Mouse (Mus musculus): ENCODE measurements around the gene Apon.
"Not testable (repeated sequence)": the region's sequence is repeated elsewhere in the genome, so short reads cannot be mapped to it uniquely, and the experiment has no call there.

Apon gene

DNA sequence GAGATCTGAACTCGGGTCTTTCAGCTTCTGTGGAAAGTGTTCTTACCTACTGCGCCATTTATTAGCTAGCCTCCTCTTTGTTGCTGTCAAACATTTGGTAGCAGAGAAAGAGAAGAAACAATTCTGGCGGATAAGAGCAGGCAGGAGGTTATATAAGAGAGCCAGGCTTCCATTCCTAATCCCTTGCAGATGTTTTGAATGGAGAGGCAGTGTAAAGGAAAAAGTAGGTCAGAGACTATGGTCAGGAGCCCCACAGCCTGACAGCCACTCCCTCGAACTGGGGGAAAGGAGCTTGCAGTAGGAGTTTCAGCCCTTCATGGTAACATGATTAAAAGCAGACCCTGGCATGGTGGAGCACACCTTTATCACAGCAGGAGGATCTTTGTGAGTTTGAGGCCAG, 17.6 kb upstream of the Apon start:
- DNase-seq = no peak

DNA sequence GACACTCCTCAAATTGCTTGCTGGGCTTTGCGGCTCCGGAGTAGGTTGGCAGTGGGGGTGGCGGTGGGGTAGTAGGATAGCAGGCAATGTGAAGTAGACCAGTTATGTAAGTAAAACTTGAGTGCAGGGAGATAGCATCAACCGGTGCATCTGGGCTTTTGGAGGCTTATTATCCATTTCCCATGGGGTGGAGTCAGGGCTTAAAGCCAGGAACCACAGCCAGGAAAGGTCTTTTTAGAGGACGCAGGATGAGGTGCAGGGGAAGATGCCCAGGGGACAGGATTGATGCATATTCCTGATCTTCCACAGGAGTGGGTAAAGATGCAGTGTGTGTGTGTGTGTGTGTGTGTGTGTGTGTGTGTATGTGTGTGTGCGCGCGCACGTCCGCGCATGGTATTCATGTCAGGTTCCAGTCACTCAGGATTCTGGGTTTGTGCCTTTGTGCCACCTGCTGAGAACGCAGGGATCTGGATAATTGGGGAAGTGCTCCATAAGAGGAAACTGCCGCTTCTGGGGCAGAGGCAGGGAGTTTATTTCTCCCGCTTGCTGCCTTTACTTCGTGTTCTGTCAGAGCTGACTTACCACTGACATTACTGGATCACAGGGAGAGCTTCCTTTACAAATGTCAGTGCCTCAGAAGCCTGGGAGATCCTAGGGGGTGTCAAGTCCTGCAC, 16.0 kb upstream of the Apon start:
- no peak for DNase-seq

DNA sequence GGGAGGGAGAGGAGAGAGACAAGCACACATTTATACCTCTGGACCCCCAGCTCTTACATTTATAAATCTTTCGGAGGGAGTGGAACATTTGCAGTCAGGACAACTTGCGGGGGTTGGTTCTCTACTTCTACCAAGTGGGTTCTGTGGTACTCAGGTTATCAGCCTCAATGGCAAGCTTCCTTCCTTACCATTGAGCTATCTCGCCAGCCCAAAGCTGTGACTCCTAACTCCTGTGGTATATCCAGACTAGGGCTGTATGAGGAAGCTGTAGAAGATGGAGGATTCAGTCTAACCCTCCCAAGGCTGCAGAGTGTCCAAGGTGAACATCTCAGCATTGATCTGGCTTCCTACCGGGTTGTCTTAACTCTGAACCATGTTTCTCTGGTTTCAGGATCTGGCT, 14.8 kb upstream of the Apon start:
- DNase-seq = no peak

DNA sequence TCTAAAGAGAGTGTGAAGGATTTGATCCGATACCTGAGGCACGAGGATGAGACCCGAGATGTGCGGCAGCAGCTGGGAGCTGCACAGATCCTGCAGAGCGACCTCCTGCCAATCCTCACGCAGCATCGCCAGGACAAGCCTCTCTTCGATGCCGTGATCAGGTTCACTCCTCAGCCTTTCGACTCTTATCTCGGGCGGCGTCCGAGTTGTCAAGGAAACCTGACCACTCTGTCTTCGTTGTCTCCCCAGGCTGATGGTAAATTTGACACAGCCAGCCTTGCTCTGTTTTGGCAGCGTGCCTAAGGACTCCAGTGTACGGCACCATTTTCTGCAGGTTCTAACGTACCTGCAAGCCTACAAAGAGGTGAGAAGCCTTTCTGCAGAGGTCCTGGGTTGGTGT, 13.8 kb upstream of the Apon start:
- no peak for DNase-seq

DNA sequence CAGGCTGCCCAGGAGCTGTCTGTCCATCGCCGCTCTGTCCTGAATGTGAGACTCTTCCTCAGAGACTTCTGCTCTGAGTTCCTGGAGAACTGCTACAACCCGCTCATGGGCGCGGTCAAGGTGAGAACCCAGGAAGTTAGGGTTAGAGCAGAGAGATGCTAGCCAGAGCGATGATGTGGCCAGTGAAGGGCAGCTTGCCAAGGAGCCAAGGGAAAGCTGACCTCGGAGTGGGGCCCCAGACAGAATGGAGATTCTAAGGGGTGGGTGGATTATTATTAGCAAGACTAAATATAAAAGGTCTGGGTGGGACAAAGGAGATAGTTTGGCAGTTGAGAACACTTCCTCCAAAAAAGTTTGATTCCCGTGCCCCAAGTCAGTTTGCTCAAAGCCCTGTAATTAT, 10.6 kb upstream of the Apon start:
- no peak for DNase-seq

DNA sequence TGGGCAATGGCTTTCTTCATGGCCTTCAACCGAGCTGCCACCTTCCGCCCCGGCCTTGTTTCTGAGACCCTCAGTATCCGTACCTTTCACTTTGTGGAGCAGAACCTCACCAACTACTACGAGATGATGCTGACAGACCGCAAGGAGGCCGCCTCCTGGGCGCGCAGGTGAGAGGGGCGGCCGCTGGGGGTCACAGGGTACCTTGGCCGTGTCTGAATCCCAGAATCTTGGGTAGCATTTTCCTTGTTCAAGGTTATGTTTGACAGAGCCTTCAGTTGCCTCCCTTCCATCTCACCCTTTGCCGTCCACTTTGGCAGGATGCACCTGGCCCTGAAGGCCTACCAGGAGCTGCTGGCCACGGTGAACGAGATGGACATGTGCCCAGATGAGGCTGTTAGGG, 9.8 kb upstream of the Apon start:
- no peak for DNase-seq

DNA sequence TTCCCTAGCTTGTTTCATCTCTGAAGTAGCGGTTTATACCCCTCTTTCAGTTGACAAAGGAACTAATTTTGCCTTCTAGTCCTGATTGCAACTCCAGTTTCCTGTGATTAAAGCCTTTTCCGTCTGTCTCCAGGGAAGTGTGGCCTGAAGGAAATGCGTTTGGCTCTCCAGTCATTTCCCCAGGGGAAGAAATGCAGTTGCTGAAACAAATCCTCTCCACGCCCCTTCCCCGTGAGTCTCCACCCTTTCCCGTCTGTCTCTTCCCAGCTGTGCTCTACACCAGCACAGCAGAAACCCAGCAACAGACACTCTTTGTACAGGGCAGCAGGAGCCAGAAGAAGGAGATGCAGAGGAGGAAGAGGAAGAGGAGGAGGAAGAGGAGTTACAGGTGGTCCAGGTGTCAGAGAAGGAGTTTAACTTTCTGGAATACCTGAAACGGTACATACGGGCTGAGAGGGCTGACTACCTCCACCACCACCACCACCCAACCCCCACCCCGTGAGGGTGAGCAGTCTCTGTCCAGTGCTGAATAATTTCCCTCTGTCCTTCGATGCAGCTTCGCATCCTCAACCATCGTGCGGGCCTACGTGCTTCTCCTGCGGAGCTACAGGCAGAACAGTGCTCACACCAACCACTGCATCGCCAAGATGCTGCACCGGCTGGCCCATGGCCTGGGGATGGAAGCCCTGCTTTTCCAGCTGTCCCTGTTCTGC, 6.7 kb upstream of the Apon start:
- no peak for DNase-seq

DNA sequence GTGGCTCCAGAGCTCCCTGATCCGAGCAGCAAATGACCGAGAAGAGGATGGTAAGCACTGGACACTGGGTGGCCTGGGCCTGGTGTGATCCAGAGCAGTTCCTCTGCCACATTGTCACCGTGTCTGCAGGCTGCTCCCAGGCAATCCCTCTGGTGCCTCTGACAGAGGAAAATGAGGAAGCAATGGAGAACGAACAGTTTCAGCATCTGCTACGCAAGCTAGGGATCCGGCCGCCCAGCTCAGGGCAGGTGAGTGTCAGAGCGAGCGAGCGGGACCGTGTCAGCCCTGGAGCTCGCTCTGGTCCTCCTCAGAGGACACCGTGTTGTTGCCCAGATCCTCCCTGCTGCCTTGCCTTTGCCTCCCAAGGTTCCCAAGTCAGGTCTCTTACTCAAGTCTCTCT, 3.3 kb upstream of the Apon start:
- DNase-seq = no peak

DNA sequence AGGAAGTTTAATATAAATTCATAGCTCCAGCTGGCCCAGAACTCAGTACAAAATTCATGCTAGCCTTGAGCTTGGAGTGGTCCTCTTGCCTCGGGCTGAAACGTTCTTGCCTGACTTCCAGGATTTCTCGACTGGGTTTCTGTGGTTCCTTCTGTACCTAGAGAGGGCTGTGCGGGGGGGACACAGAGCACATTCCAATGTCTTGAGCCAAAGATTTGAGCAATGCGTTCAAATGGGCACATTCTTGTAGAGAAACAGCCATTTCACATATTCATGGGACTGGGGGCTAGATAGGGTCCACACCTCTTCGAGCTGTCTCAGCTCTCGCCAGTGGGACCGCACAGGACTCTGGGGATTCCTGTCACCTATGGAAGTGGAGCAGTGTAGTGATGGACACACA, 2.0 kb downstream of the Apon start:
- DNase-seq = no peak

DNA sequence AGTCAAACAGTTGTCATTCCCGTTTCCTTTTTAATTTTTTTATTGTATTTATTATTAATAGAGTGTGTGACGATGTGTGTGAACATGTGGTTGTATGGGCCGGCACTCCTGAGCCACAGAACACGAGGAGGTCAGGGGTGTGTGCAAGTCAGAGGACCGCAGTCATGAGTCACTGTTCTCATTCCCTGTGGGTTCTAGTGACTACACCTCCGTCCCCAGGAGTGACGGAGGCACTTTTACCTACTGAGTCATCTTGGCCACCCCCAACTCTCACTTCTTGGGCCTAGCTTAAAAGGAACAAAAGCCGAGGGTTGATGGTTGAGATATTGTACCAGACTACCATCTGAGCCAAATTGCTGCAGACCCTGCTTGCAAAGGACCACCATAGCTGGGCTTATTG, 2.4 kb downstream of the Apon start:
- DNase-seq = no peak

DNA sequence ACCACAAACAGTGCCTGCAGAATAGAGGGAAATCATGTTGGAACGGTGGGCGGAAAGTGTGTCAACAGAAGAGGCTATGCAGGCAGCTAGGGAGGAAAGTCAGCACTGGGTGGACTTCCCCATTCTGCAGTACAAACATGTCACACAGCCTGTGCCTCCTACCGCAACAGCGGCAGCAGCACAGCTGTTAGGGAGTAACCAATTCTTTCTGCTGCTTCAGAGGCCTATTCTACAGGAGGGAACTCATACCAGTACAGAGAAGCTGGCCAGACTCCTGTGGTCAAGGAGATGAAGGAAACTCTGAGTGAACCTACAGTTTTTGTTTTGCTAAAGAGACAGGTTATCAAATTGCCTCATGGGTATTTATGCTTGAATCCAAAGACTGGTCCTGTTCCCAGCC, 5.1 kb downstream of the Apon start:
- peak; percentile 39 for DNase-seq

DNA sequence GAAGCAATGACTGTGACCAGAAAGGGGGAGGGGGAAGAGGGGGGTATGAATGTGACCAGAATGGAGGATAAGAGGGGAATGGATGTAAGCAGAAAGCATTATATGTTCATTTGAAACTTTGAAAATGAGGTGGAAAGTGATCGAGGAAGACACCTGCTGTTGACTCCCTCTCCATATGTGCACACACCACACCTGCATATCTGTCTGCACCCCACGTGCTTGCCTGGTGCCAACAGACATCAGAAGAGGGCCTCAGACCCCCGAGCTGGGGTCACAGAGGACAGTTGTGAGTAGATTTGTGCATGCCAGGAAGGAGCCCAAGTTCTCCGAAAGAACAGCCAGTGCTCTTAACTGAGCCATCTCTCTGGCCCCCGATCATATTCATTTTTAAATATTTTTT, 6.0 kb downstream of the Apon start:
- DNase-seq = peak; percentile 45

DNA sequence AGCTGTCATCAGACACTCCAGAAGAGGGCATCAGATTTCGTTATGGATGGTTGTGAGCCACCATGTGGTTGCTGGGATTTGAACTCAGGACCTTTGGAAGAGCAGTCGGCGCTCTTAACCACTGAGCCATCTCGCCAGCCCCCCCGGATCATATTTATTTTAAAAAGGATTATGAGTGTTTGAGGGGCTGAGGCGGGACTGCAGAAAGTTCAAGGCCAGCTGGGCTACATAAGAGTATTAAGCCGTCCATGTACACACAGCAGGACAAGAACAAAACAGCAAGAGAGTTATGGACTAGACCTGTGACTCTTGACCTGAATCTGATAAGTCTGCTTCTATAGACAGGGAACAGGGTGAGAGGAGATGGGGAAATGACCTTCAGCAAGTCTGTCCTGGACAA, 6.5 kb downstream of the Apon start:
- not testable (repeated sequence) for DNase-seq

DNA sequence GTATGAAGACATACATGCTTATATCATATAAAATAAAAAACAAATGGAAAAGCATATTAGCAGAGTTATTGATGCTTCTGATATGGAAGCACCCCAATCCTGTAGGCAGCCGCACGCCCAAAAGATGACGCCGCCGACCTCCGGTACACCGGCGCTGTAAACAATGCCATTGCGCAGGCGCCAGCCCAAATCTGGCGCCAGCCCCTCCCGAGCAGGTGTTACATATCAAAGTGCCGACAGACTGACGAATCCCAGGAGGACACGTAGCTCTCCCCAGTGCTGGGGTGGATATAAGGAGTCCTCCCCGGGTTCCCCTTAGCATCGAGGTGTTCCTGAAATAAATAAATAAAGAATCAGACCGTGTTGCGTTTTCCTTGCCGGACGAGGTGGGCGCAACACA, 8.4 kb downstream of the Apon start:
- DNase-seq = no peak

DNA sequence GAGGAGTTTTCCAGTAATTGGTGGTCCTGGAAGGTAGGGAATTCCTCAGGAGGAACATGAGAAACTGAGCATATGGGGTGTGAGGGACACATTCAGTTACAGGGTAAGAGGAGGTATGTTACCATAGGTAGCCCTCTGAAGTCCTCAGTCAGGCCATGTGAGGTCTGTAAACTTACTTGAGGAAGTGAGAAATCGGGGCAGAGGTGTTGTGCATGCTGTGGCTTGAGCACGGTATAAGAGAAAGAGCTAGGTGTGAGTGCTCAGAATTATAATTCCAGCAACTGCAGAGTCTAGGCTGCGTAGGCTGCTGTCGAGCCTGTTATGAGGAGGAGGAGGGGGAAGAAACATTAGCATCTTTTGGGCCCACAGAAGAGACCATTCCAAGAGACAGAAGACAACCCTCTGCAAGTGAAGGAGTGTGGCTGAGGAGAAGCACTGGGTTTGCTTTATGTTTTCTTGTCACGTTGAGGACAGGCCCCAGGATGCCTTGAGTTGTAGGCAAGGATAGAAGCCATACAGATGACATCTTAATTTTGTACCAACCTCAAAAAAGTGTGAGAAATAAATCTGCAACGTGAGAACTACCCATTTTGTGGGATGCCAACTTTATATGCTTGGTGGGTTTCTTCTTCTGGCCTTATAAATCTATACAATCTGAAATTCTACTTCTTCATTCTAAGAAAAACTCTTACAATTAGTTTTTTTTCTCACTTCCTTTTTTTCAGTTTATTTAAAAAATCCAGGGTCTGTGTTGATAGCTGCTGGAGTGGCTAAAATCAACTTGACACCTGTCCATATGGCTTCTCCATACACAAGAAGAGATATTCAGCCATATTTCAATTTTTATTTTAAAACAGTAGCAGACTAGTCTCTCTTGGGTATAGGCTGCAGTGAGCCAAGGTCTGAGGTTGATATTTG, 9.8 kb downstream of the Apon start:
- no peak for DNase-seq

DNA sequence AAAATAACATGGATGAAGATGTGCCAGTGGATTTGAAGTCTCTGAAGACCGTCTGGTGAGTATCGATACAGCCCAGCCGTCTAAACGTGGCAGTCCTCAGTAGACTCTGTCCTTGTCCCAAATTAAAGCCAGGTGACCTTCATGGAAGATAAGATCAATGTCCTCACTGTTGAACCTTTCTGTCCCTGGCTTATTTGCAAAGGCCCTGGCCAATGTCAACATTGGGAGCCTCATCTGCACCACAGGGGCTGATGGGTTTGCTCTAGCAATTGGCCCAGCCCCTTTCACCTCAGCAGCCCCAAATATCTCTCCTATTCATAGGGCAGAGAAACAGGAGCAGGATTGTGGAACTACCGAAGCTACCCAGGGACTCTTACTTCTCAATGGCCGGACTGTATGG, 14.5 kb downstream of the Apon start, which contains the start of gene Apof:
Gene Apof, plus strand, starts transcription at position 301 of the 400 bp plus-strand sequence.
- no peak for DNase-seq

DNA sequence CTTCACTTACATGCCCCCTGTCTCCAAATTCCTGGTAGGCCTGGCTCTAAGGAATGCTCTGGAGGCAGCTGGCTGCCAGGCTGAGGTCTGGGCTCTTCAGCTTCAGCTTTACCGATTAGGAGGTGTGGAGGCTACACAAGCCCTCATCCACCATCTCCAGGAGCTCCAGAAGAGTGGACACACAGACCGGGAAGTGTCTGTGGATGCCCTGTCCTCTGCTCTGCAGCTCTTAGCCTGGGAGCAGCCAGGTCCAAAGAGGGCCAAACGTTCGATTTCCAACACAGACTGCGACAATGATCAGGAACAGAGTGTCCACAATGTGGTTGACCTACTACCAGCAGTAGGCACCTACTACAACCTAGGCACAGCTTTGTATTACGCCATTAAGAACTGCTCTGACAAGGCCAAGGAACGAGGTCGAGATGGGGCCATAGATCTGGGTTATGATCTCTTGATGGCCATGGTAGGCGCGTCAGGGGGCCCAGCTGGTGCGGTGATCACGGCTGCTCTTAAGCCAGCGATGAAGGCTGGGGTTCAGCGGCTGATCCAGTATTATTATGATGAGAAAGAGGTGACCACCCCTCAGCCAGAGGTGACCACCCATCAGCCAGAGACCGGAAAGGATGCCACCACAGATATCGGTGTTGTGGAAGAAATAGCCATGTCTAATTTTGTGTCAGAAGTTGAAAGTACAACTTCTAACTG, 15.5 kb downstream of the Apon start:
- DNase-seq = no peak

DNA sequence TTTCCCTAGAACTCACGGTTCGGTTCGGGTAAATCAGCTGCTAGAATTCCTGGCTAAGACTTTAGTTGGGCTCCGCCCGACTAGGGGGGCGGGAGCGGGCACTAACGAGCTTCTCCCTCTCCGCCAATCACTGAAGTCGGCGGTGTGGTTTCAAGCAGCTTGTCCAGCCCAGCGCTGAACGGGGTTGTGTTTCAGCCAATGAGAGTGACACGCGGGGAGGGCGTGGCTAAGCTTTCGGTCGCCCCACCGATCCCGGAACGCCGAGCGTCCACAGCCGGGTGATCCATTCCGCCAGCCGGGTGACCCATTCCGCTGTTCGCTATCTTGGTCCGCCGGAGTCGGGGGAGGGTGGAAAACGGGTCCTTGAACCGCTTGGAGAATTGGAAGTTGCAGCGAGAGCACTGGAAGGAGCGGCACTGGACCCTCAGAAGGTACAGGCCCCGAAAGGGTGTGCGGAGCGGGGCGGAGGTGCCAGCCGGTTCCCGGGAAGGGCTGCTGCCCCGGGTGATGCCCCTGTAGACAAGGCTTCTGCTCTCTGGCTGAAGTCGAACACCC, 16.5 kb downstream of the Apon start, which contains the start of gene Stat2:
Gene Stat2, plus strand, starts transcription at position 273 of the 555 bp plus-strand sequence.
- peak; percentile 95 for DNase-seq

DNA sequence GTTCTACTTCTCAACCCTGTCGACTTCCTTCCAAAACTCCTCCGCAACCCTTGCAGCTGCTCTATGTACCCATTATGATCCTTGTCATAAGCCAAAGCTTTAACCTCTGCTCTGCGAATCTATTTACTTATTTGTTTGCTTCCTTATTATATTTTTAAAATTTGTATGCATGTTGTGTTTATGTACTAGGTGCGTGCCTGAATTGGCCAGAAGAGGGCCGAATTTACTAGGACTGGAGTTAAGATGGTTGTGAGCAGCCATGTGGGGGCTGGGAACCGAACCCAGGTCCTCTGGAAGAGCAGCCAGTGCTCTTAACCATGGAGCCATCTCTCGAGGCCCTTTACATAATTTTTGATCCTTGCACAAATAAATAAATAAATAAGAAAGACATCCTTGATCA, 17.0 kb downstream of the Apon start:
- no peak for DNase-seq

DNA sequence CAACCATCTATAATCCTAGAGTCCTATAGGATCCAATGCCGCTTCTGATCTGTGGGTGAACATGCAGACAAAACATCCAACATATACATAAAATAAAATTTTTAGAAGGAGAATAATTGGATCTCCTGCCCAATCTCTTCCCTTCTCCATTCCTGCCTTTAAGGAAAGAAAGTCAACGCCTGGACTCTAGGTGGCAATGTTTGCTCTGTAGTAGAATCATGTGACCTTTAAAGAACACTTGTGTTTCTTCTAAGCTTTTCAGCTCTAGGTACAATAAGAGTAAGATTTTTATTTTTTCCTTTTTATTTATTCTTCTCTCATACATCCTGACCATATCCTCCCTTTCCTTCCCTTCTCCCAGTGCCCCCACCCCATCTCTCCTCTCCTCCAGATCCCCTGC, 18.0 kb downstream of the Apon start:
- DNase-seq = no peak

DNA sequence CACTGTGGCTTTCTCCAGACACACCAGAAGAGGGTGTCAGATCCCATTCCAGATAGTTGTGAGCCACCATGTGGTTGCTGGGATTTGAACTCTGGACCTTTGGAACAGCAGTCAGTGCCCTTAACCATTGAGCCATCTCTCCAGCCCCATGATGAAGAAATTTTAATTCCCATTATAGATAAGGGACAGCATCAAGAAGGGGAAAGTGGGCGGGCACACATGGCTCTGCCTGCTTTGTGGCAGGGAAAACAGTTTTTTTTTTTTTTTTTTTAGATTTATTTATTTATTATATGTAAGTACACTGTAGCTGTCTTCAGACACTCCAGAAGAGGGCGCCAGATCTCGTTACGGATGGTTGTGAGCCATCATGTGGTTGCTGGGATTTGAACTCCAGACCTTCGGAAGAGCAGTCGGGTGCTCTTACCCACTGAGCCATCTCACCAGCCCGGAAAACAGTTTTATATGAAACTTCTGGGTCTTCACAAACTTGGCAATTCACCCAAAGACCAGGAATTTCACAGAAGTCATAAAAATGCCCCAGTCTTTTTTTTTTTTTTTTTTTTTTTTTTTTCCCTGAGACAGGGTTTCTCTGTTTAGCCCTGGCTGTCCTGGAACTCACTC, 19.0 kb downstream of the Apon start:
- not testable (repeated sequence) for DNase-seq

DNA sequence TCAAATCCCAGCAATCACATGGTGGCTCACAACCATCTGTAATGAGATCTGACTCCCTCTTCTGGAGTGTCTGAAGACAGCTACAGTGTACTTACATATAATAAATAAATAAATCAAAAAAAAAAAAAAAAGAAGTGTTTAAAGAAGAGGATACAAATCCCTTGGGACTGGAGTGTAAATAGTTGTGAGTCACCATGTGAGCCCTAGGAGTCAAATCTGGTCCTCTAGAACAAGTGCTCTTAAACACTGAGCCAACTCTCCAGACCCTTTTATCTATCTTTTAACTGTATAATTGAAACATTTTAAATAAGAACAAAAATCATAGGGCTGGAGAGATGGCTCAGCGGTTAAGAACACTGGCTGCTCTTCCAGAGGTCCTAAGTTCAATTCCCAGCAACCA, 21.5 kb downstream of the Apon start:
- not testable (repeated sequence) for DNase-seq
